Mouse (Mus musculus) MEL (cell line): ENCODE results near the gene Sebox. TPM values are rescaled to one million over a fixed set of nuclear protein-coding genes. Genes with fewer than 3 reads are reported as not detected.

Source experiments
- DNase-seq: peaks from one replicate; pipeline ENCODE4 v3.0.0; 2011; ENCODE audit warnings: low read depth, low spot score
- H3K27ac ChIP-seq: 2 replicates; pipeline ENCODE4 v1.5.1; 2012; ENCODE audit warnings: low read depth, mild to moderate bottlenecking, control low read depth, low read length, moderate library complexity; ENCODE audit not compliant: control insufficient read depth
- H3K27me3 ChIP-seq, 2 experiments: fragments of 150-350 bp in 1 of 2; sonication (generic) in 1 of 2; 2 replicates each; pipeline ENCODE4 v1.6.1; 2012; ENCODE audit warnings: low read length in 2 of 2, mild to moderate bottlenecking in 2 of 2, improper control_type of control experiment in 1 of 2, moderate library complexity in 1 of 2; ENCODE audit not compliant: insufficient read depth in 2 of 2, control insufficient read depth in 1 of 2
- H3K36me3 ChIP-seq, 2 experiments: 2 replicates each; pipeline ENCODE4 v1.6.1; 2012 to 2014; ENCODE audit warnings: low read length in 2 of 2, improper control_type of control experiment in 1 of 2, inconsistent platforms in 1 of 2, mild to moderate bottlenecking in 1 of 2; ENCODE audit not compliant: insufficient read depth in 2 of 2, control insufficient read depth in 1 of 2
- H3K4me1 ChIP-seq, 2 experiments: fragments of 150-350 bp in 1 of 2; sonication (generic) in 1 of 2; 2 replicates each; pipeline ENCODE4 v1.6.1; 2012; ENCODE audit warnings: low read length in 2 of 2, improper control_type of control experiment in 1 of 2, mild to moderate bottlenecking in 1 of 2; ENCODE audit not compliant: insufficient read depth in 2 of 2, control insufficient read depth in 1 of 2
- H3K4me3 ChIP-seq, 2 experiments: fragments of 150-350 bp in 1 of 2; sonication (generic) in 1 of 2; 2 replicates each; pipeline ENCODE4 v1.5.1; 2012; ENCODE audit warnings: low read depth in 2 of 2, low read length in 2 of 2, mild to moderate bottlenecking in 2 of 2, moderate library complexity in 2 of 2, control low read depth in 1 of 2, improper control_type of control experiment in 1 of 2; ENCODE audit not compliant: control insufficient read depth in 1 of 2, insufficient read depth in 1 of 2
- H3K79me2 ChIP-seq: 2 replicates; pipeline ENCODE4 v1.6.1; 2012; ENCODE audit warnings: mild to moderate bottlenecking, low read length, moderate library complexity; ENCODE audit not compliant: control insufficient read depth, poor library complexity, insufficient read depth
- H3K9ac ChIP-seq: 2 replicates; pipeline ENCODE4 v1.6.1; 2012; ENCODE audit warnings: low read depth, mild to moderate bottlenecking, control low read depth, low read length, moderate library complexity; ENCODE audit not compliant: control insufficient read depth, poor library complexity, severe bottlenecking
- H3K9me3 ChIP-seq: fragments of 150-350 bp; sonication (generic); replicated peaks from 2 replicates; pipeline ENCODE4 v1.6.1; 2012; ENCODE audit warnings: mild to moderate bottlenecking, low read length, improper control_type of control experiment, moderate library complexity; ENCODE audit not compliant: insufficient read depth
- CHD2 ChIP-seq: IDR thresholded peaks from 2 replicates; pipeline ENCODE4 v1.6.1; 2011; ENCODE audit warnings: low read length, improper control_type of control experiment
- CTCF ChIP-seq, 3 experiments: IDR thresholded peaks in 2 of 3; conservative IDR thresholded peaks in 1 of 3; 2 replicates each; pipeline ENCODE4 v1.5.1; 2011 to 2012; ENCODE audit warnings: low read length in 3 of 3, low read depth in 2 of 3, mild to moderate bottlenecking in 2 of 3, improper control_type of control experiment in 1 of 3, inconsistent platforms in 1 of 3, mixed read lengths in 1 of 3, moderate library complexity in 1 of 3; ENCODE audit not compliant: control insufficient read depth in 1 of 3, insufficient read depth in 1 of 3, poor library complexity in 1 of 3, severe bottlenecking in 1 of 3
- JUND ChIP-seq: IDR thresholded peaks from 2 replicates; pipeline ENCODE4 v1.6.1; 2011; ENCODE audit warnings: low read depth, mild to moderate bottlenecking, improper control_type of control experiment, low read length
- MAFK ChIP-seq: IDR thresholded peaks from 2 replicates; pipeline ENCODE4 v1.6.1; 2011; ENCODE audit warnings: low read depth, mild to moderate bottlenecking, low read length, improper control_type of control experiment, borderline replicate concordance
- MAX ChIP-seq: IDR thresholded peaks from 2 replicates; pipeline ENCODE4 v1.6.1; 2011; ENCODE audit warnings: low read length, improper control_type of control experiment
- MAZ ChIP-seq: IDR thresholded peaks from 2 replicates; pipeline ENCODE4 v1.6.1; 2012; ENCODE audit warnings: low read depth, mild to moderate bottlenecking, inconsistent platforms, low read length, improper control_type of control experiment
- MXI1 ChIP-seq: IDR thresholded peaks from 2 replicates; pipeline ENCODE4 v1.6.1; 2011; ENCODE audit warnings: mild to moderate bottlenecking, low read depth, low read length, improper control_type of control experiment
- MYC ChIP-seq: IDR thresholded peaks from 2 replicates; pipeline ENCODE4 v1.6.1; 2011; ENCODE audit warnings: low read depth, mild to moderate bottlenecking, low read length, improper control_type of control experiment, moderate library complexity
- POLR2A ChIP-seq, 2 experiments: IDR thresholded peaks; 2 replicates each; pipeline ENCODE4 v1.6.1; 2011 to 2012; ENCODE audit warnings: low read length in 2 of 2, mild to moderate bottlenecking in 2 of 2, control low read depth in 1 of 2, improper control_type of control experiment in 1 of 2, low read depth in 1 of 2, moderate library complexity in 1 of 2; ENCODE audit not compliant: control insufficient read depth in 1 of 2, insufficient read depth in 1 of 2, poor library complexity in 1 of 2
- POLR2AphosphoS2 ChIP-seq: IDR thresholded peaks from 2 replicates; pipeline ENCODE4 v1.6.1; 2011; ENCODE audit warnings: low read length, improper control_type of control experiment
- RCOR1 ChIP-seq: IDR thresholded peaks from 2 replicates; pipeline ENCODE4 v1.6.1; 2012; ENCODE audit warnings: low read depth, mild to moderate bottlenecking, inconsistent platforms, low read length, improper control_type of control experiment
- TAL1 ChIP-seq: IDR thresholded peaks from 2 replicates; pipeline ENCODE4 v1.6.1; 2012; ENCODE audit warnings: mild to moderate bottlenecking, inconsistent platforms, low read length, moderate library complexity, mixed read lengths
- TBP ChIP-seq: IDR thresholded peaks from 2 replicates; pipeline ENCODE4 v1.8.0; 2011; ENCODE audit warnings: low read depth, low read length, improper control_type of control experiment
- TCF12 ChIP-seq: IDR thresholded peaks from 2 replicates; pipeline ENCODE4 v1.6.1; 2014; ENCODE audit warnings: low read depth, mild to moderate bottlenecking, inconsistent platforms, low read length, improper control_type of control experiment, moderate library complexity
- UBTF ChIP-seq: IDR thresholded peaks from 2 replicates; pipeline ENCODE4 v1.6.1; 2012; ENCODE audit warnings: low read depth, mild to moderate bottlenecking, inconsistent platforms, low read length, improper control_type of control experiment, moderate library complexity, borderline replicate concordance; ENCODE audit not compliant: insufficient read depth
- ZKSCAN1 ChIP-seq: IDR thresholded peaks from 2 replicates; pipeline ENCODE4 v1.6.1; 2012; ENCODE audit warnings: low read depth, mild to moderate bottlenecking, inconsistent platforms, low read length, improper control_type of control experiment, moderate library complexity
- ZNF384 ChIP-seq: IDR thresholded peaks from 2 replicates; pipeline ENCODE4 v1.6.1; 2012; ENCODE audit warnings: low read depth, mild to moderate bottlenecking, inconsistent platforms, low read length, improper control_type of control experiment
- polyA plus RNA-seq, 2 experiments: library from polyadenylated mRNA; stranded (reverse) in 1 of 2; unstranded in 1 of 2; fragments of >175 nt in 1 of 2; fragments of >200 nt in 1 of 2; gene quantifications; 2 replicates each; pipeline versions ENCODE4 v1.2.1 to v1.2.4; 2012; ENCODE audit warnings: low replicate concordance in 2 of 2, low read depth in 1 of 2; ENCODE audit not compliant: insufficient read length in 2 of 2, insufficient read depth in 1 of 2, missing spikeins in 1 of 2
- total RNA-seq: library from RNA; depleted of rRNA; stranded (reverse); fragments of 300-350 nt; gene quantifications from 2 replicates; pipeline ENCODE4 v1.2.3, GENCODE M21; 2012

Sebox gene
- total and polyA plus RNA-seq, 3 experiments, result 0.06 to 0.15 TPM; not detected in 1

- DNase-seq, result no peak
- no peaks in the 10 kb centered on the region for H3K9me3 ChIP-seq
- no peak overlapping the region for H3K27ac ChIP-seq
- no peaks in the 10 kb centered on the region for H3K79me2 ChIP-seq
- H3K36me3 ChIP-seq, result peaks cover 0 to 6% of the 10 kb centered on the region in 2 experiments; a peak in 2 of 4 replicates
- no peaks in the 10 kb centered on the region for H3K27me3 ChIP-seq
- no peak overlapping the region for H3K9ac ChIP-seq
- no peak overlapping the region for H3K4me3 ChIP-seq
- H3K4me1 ChIP-seq, result no peaks in the 10 kb centered on the region
- TF ChIP-seq UBTF, result no peak
- 0 out of 4 replicates have a peak, but pooled peaks of 1 of the 2 experiments have one; percentile 18 for TF ChIP-seq POLR2A (IDR thresholded peaks at IDR 0.05; ENCODE audit: control insufficient read depth in 1 of 2, insufficient read depth in 1 of 2, low read depth in 1 of 2, low read length in 2 of 2, poor library complexity in 1 of 2)
Observed at GRCm38 (mm10) chr11:78523241-78523955, 20.2 kb downstream of the Sebox start.

GRCm38 (mm10) chr11:78524838-78525237, 21.6 kb downstream of the Sebox start:
- TF ChIP-seq CTCF (IDR thresholded peaks at IDR 0.05 in 2 of 3, conservative IDR thresholded peaks at IDR 0.05 in 1 of 3; ENCODE audit: control insufficient read depth in 1 of 3, insufficient read depth in 1 of 3, low read depth in 2 of 3, low read length in 3 of 3, poor library complexity in 1 of 3, severe bottlenecking in 1 of 3) (no peak), UBTF (no peak), TCF12 (no peak), MYC (no peak), ZKSCAN1 (no peak), TBP (no peak), POLR2A (IDR thresholded peaks at IDR 0.05; ENCODE audit: control insufficient read depth in 1 of 2, insufficient read depth in 1 of 2, low read depth in 1 of 2, low read length in 2 of 2, poor library complexity in 1 of 2) (no peak), CHD2 (no peak), MAZ (no peak), MAFK (no peak), POLR2AphosphoS2 (no peak), ZNF384 (no peak), TAL1 (no peak), MXI1 (no peak), RCOR1 (no peak), JUND (no peak), MAX (no peak)
- Histone ChIP-seq H3K36me3 (peaks cover 0 to 4% of the 10 kb centered on the region in 2 experiments; a peak in 2 of 4 replicates), H3K79me2 (no peaks in the 10 kb centered on the region)

More at GRCm38 (mm10) chr11:78524838-78525237, 21.6 kb downstream of the Sebox start:
- Histone ChIP-seq H3K4me1 (no peaks in the 10 kb centered on the region), H3K4me3 (no peak overlapping the region), H3K9ac (no peak overlapping the region), H3K27me3 (no peaks in the 10 kb centered on the region), H3K9me3 (no peaks in the 10 kb centered on the region), H3K27ac (no peak overlapping the region)
- no peak for DNase-seq
